Mouse (Mus musculus) cortical plate, adult 2 months (tissue): ENCODE data around the gene Actr5. TPM values are rescaled to one million over a fixed set of nuclear protein-coding genes. Genes with fewer than 3 reads are reported as not detected.
A peak's percentile ranks its signal among the peaks of the same experiment; 100 is the strongest.

Experiments used
- H3K27ac ChIP-seq: fragments of 200-500 bp; 2 replicates; pipeline ENCODE4 v1.5.1; 2012; ENCODE audit warnings: low read length, control low read depth, inconsistent platforms; ENCODE audit not compliant: insufficient read depth
- H3K4me1 ChIP-seq: fragments of 200-500 bp; 2 replicates; pipeline ENCODE4 v1.6.1; 2011; ENCODE audit warnings: low read length; ENCODE audit not compliant: control insufficient read depth, insufficient read depth
- H3K4me3 ChIP-seq: fragments of 200-500 bp; 2 replicates; pipeline ENCODE4 v1.5.1; 2011; ENCODE audit warnings: mild to moderate bottlenecking, low read length, control low read depth; ENCODE audit not compliant: insufficient read depth
- CTCF ChIP-seq: fragments of 200-500 bp; IDR thresholded peaks from 2 replicates; pipeline ENCODE4 v1.5.1; 2011; ENCODE audit warnings: mild to moderate bottlenecking, control low read depth, low read length; ENCODE audit not compliant: insufficient read depth; ENCODE audit errors: extremely low read depth
- POLR2A ChIP-seq: fragments of 200-500 bp; IDR thresholded peaks from 2 replicates; pipeline ENCODE4 v1.6.1; 2011; ENCODE audit warnings: mild to moderate bottlenecking, low read length, control low read depth; ENCODE audit not compliant: insufficient read depth; ENCODE audit errors: extremely low read depth
- polyA plus RNA-seq: library from polyadenylated mRNA; depleted of rRNA; stranded (reverse); fragments of >200 nt; gene quantifications from 2 replicates; pipeline ENCODE4 v1.2.3, GENCODE M21; 2012; rRNA removed

Gene Actr5
- 6.9 and 7.4 TPM in 2 replicates for polyA plus RNA-seq

DNA sequence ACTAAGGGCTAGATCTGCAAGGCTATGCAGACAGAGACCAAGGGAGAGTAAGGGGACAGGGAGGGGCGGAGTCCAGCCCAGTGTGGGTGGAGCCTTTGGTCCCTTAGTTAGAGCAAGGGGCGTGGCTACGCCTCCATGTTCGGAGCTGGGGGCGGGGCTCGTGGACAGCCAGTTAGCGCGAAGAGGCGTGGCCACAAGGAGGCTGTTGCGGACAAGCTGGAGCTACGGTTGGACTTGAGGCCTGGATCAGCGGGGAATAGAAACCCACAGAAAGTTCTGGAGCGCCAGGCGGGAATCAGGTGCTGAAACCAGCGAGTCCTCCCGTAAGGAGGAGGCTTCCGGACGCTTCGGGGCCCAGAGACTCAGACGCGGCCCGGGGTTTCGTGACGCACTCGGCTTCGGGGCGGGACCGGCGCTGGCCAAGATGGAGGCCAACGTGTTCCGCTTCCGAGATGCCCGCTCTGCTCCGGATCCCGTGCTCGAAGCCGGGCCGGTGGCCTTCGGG, at the start of gene Actr5:
Gene Actr5 (plus strand): TSS at position 171 of the 505 bp plus-strand sequence.
- Histone ChIP-seq H3K27ac (0 out of 2 replicates have a peak within 1 kb of the TSS, but pooled peaks have one; percentile 3), H3K4me3 (peak within 1 kb of the TSS; percentile 81), H3K4me1 (peaks cover 2% of the 10 kb centered on the region; the same call in 1 of the 2 replicates)
- TF ChIP-seq POLR2A (peak; percentile 85), CTCF (no peak)

DNA sequence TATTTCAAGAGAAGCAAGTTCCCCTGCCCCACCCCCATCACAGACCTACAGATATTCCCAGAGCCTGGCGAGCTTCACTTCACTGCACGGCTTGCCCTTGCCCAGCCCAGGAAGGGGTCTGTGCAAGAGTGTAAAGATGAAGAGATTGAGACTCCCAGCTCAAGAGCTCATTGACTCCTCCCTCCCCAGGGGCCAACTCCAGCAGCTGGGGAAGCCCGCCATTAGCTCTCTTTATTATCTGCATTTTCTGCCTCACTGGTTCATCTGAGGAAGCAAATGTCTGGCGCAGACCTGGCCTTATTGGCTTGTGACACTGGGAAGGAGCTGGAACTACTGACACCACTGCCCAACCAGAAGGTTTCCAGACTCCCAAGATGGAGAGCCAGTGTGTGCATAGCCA, 44.7 kb upstream of the Actr5 start:
- Histone ChIP-seq H3K4me3 (no peak overlapping the region), H3K27ac (no peak overlapping the region), H3K4me1 (no peaks in the 10 kb centered on the region)
- TF ChIP-seq CTCF: no peak
- no peak for TF ChIP-seq POLR2A

DNA sequence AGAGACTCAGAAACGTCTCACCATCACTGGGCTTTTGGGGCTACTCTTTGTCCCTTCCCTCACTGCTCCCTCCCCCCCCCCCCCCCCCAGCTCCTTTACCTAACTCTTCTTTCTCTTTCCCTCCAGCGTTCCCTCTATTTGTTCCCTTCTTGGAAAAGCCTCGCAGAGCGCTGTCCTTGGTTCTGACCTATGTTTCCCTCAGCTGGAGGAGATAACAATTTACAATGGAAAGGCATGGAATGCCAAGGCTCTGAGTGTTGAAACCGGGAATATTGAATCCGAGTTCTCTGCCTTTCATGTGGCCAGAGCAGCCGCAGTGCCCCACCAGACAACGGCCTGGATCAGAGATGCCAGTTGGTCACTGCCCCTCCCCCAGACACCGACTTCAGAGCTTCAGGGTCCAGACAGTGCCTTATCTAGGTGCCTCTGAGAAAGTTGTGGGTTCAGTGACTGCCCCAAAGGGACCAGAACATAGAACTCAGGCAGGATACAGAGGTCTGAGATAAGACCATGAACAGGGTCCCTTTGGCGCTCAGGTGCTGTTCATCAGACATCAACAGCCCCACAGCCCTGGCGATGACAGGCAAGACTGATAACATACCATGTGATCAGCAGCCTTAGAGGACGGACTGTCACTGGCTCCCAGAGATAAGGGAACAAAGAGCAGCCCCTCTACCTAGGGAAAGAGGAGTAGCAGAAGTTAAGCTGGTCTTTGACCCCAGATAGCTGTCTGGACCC, 39.9 kb upstream of the Actr5 start:
- no peak overlapping the region for H3K27ac ChIP-seq
- TF ChIP-seq CTCF: no peak
- no peak overlapping the region for H3K4me3 ChIP-seq
- no peaks in the 10 kb centered on the region for H3K4me1 ChIP-seq

DNA sequence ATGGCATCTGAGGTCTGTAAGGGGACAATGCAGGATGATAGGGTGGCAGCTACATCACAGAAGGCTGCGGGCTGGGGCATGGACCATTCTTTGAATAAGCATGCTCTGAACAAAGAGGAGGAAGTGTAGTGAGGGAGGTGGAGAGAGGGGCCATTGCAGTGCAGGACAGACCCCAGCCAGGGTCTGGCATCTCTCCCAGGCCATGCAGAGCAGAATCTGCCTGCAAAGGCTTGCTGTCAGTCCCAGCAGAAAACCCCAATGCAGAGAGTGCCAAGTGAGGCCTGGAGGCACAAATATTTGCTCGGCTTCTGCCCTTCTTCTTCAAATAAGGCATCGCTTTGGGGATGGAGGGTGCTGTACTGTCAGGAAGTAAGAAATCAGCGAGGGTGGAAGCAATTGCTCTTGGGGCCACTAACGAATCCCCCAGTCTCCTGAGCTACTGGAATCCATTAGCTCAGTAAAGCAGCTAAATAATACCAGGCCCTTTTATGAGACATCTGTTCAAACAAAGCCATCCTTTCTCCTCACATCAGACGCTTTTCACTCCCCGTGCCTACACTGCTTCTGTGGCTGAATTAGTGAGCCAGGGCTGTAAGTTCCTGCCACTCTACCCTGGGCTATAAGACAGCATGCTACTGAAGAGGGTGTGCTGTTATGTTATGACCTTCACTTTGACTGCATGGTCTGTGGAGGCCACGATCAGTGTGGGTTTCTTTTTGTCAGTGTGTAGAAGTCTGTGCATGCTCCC, 36.0 kb upstream of the Actr5 start:
- Histone ChIP-seq H3K27ac (no peak overlapping the region), H3K4me1 (no peaks in the 10 kb centered on the region), H3K4me3 (no peak overlapping the region)
- no peak for TF ChIP-seq CTCF
- no peak for TF ChIP-seq POLR2A

DNA sequence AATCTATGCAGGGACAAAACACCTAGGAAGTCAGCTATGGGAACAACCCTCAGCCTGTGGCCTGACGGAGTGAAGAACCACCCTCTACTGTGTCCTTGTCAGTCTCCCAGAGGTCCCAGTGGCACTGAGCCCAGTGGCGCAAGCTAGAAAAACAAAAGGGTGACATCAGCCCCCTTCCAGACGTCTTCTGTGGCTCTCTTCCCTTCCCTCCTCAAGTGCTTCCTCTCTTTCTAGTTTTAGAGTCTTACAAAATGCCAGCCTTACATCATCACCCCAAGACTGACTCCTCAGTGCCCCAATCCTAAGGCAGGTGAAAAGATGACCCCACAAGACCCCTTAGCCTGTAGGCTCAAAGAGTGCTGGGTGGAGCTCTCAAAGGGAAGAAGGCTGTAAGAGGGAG, 34.2 kb upstream of the Actr5 start:
- no peak for TF ChIP-seq POLR2A
- no peak for TF ChIP-seq CTCF
- Histone ChIP-seq H3K4me3 (no peak overlapping the region), H3K4me1 (no peaks in the 10 kb centered on the region)

GRCm38 (mm10) chr2:158591286-158591685, 33.4 kb upstream of the Actr5 start:
- TF ChIP-seq POLR2A: no peak
- no peak overlapping the region for H3K4me3 ChIP-seq
- H3K27ac ChIP-seq: no peak overlapping the region
- no peaks in the 10 kb centered on the region for H3K4me1 ChIP-seq

More for the DNA sequence above, 34.2 kb upstream of the Actr5 start:
- H3K27ac ChIP-seq: no peak overlapping the region

- Histone ChIP-seq H3K4me3 (no peak overlapping the region), H3K27ac (no peak overlapping the region), H3K4me1 (no peaks in the 10 kb centered on the region)
- TF ChIP-seq POLR2A (no peak), CTCF (no peak)
These were observed 31.3 kb upstream of the Actr5 start for GRCm38 (mm10) chr2:158593371-158593770.

- no peak overlapping the region for H3K4me3 ChIP-seq
- no peak overlapping the region for H3K27ac ChIP-seq
- TF ChIP-seq CTCF (no peak), POLR2A (no peak)
- H3K4me1 ChIP-seq: no peaks in the 10 kb centered on the region
These were observed 29.6 kb upstream of the Actr5 start for GRCm38 (mm10) chr2:158595103-158595502.

DNA sequence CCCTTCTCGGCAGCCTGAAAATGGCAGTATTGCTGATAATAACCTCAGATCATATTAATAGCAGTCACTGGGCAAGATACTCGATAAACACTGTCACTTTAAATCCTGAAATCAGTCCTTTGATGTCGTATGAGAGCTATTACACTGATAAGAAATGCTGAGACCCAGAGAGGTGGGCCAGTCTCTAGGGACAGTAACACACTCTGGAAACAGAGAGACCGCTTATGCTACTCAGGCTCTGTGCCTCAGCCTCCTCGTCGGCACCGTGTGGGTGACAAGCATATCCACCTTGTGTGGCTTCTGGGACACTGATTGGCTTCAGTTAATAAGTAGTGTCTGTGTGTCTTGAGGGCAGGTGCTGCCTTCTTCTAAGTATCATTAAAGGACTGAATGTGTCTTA, 29.1 kb upstream of the Actr5 start:
- Histone ChIP-seq H3K27ac (no peak overlapping the region), H3K4me1 (no peaks in the 10 kb centered on the region), H3K4me3 (no peak overlapping the region)
- TF ChIP-seq POLR2A (no peak), CTCF (no peak)

DNA sequence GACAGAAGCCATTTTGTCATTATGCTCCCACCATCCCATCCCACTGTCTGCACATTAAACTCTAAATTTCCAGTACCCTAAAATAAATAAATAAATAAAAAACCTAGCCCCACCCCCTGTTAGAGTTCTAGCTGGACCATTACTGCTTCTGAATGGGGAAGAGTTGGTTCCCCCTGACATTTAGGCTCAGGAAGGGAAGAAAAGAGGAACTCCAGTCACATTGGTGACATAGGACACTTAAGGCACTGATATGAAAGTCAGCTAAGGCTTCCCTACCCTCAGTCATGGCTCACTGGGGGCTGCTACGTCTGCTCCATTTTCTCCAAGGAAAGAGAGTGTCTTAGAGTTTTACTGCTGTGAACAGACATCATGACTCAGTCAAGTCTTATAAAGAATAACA, 27.9 kb upstream of the Actr5 start:
- H3K27ac ChIP-seq: no peak overlapping the region
- no peak for TF ChIP-seq POLR2A
- no peak for TF ChIP-seq CTCF
- H3K4me1 ChIP-seq: no peaks in the 10 kb centered on the region
- H3K4me3 ChIP-seq: no peak overlapping the region
